Mouse (Mus musculus): ENCODE measurements around the gene Cgnl1. TPM values are rescaled to one million over a fixed set of nuclear protein-coding genes. Genes with fewer than 3 reads are reported as not detected.

Cgnl1 gene
- polyA plus RNA-seq (2015; fragmentation: Illumina TruSeq; extraction: RNeasy Lipid Tissue Mini Kit (QIAGEN cat#74804); ENCODE audit: insufficient read depth, low read depth, low replicate concordance), result 16.7 TPM

GRCm38 (mm10) chr9:71770991-71771767, at the start of gene Cgnl1:
Gene Cgnl1 (minus strand): TSS chr9:71771602.

GRCm38 (mm10) chr9:71591938-71592548, 179.4 kb downstream of the Cgnl1 start, which contains the start of gene Myzap:
Gene Myzap (minus strand): TSS chr9:71592360.

Other genes starting within 250 kb of the Cgnl1 start
- 3.5 TPM for gene Myzap, start 179.2 kb downstream of the Cgnl1 start, polyA plus RNA-seq (2015; fragmentation: Illumina TruSeq; extraction: RNeasy Lipid Tissue Mini Kit (QIAGEN cat#74804); ENCODE audit: insufficient read depth, low read depth, low replicate concordance)

All from pancreas, adult 10 weeks (tissue).